Mouse (Mus musculus) CH12.LX (cell line): Measurements from ENCODE around the gene Washc3. TPM values are rescaled to one million over a fixed set of nuclear protein-coding genes. Genes with fewer than 3 reads are reported as not detected.

Experiments used
- DNase-seq: peaks from one replicate; pipeline ENCODE4 v3.0.0-alpha.2; 2013; ENCODE audit errors: extremely low read depth
- H3K27ac ChIP-seq: 2 replicates; pipeline ENCODE4 v1.5.1; 2012; ENCODE audit warnings: low read depth, mild to moderate bottlenecking, control low read depth, moderate library complexity; ENCODE audit not compliant: insufficient read depth
- H3K27me3 ChIP-seq: replicated peaks from 2 replicates; pipeline ENCODE3; 2012; ENCODE audit warnings: inconsistent platforms
- H3K36me3 ChIP-seq, 2 experiments: replicated peaks in 1 of 2; 2 replicates each; pipeline versions ENCODE3 to v1.6.1; 2012; ENCODE audit warnings: inconsistent platforms in 1 of 2, low read length in 1 of 2, mild to moderate bottlenecking in 1 of 2, mixed read lengths in 1 of 2, moderate library complexity in 1 of 2; ENCODE audit not compliant: control insufficient read depth in 1 of 2, insufficient read depth in 1 of 2
- H3K4me1 ChIP-seq, 2 experiments: 2 replicates each; pipeline ENCODE4 v1.6.1; 2012; ENCODE audit warnings: inconsistent platforms in 1 of 2, moderate library complexity in 1 of 2; ENCODE audit not compliant: insufficient read depth in 2 of 2, control insufficient read depth in 1 of 2
- H3K4me2 ChIP-seq: 2 replicates; pipeline ENCODE4 v1.6.1; 2012; ENCODE audit warnings: low read depth, mild to moderate bottlenecking, control low read depth; ENCODE audit not compliant: poor library complexity, insufficient read depth, severe bottlenecking
- H3K4me3 ChIP-seq, 3 experiments: fragments of 150-350 bp in 1 of 3; sonication (generic) in 1 of 3; replicated peaks in 1 of 3; 2 replicates each; pipeline versions ENCODE3 to v1.5.1; 2011 to 2012; ENCODE audit warnings: low read depth in 2 of 3, low read length in 2 of 3, mild to moderate bottlenecking in 2 of 3, moderate library complexity in 2 of 3, control low read depth in 1 of 3, improper control_type of control experiment in 1 of 3, inconsistent platforms in 1 of 3, mixed read lengths in 1 of 3; ENCODE audit not compliant: poor library complexity in 1 of 3
- H3K79me2 ChIP-seq: replicated peaks from 2 replicates; pipeline ENCODE4 v1.6.1; 2012; ENCODE audit warnings: mild to moderate bottlenecking, moderate library complexity; ENCODE audit not compliant: control insufficient read depth, poor library complexity, insufficient read depth, severe bottlenecking; ENCODE audit errors: extremely low read depth
- H3K9ac ChIP-seq: 2 replicates; pipeline ENCODE4 v1.6.1; 2012; ENCODE audit warnings: low read depth, mild to moderate bottlenecking, control low read depth, moderate library complexity; ENCODE audit not compliant: insufficient read depth
- H3K9me3 ChIP-seq: replicated peaks from 2 replicates; pipeline ENCODE3; 2012; ENCODE audit warnings: low read length, inconsistent platforms, mixed read lengths
- BHLHE40 ChIP-seq: IDR thresholded peaks from 2 replicates; pipeline ENCODE4 v1.6.1; 2011; ENCODE audit warnings: mild to moderate bottlenecking, low read depth, low read length, improper control_type of control experiment
- CHD2 ChIP-seq: IDR thresholded peaks from 2 replicates; pipeline ENCODE4 v1.6.1; 2011; ENCODE audit warnings: low read length, improper control_type of control experiment
- CTCF ChIP-seq, 2 experiments: IDR thresholded peaks in 1 of 2; conservative IDR thresholded peaks in 1 of 2; 2 replicates each; pipeline ENCODE4 v1.5.1; 2011 to 2012; ENCODE audit warnings: low read depth in 2 of 2, low read length in 2 of 2, improper control_type of control experiment in 1 of 2, inconsistent platforms in 1 of 2, mild to moderate bottlenecking in 1 of 2, moderate library complexity in 1 of 2
- E2F4 ChIP-seq: IDR thresholded peaks from 2 replicates; pipeline ENCODE4 v1.6.1; 2011; ENCODE audit warnings: low read depth, low read length, improper control_type of control experiment; ENCODE audit not compliant: insufficient replicate concordance
- HCFC1 ChIP-seq: IDR thresholded peaks from 2 replicates; pipeline ENCODE4 v1.6.1; 2012; ENCODE audit warnings: low read depth, mild to moderate bottlenecking, inconsistent platforms, low read length, improper control_type of control experiment
- IRF4 ChIP-seq: IDR thresholded peaks from 2 replicates; pipeline ENCODE4 v1.6.1; 2014; ENCODE audit warnings: low read depth, mild to moderate bottlenecking, inconsistent platforms, low read length, improper control_type of control experiment
- JUN ChIP-seq: IDR thresholded peaks from 2 replicates; pipeline ENCODE4 v1.6.1; 2011; ENCODE audit warnings: low read depth, mild to moderate bottlenecking, low read length, improper control_type of control experiment, moderate library complexity; ENCODE audit not compliant: insufficient read depth
- MAFK ChIP-seq: IDR thresholded peaks from 2 replicates; pipeline ENCODE4 v1.6.1; 2011; ENCODE audit warnings: low read length, improper control_type of control experiment; ENCODE audit not compliant: insufficient replicate concordance
- MAZ ChIP-seq: IDR thresholded peaks from 2 replicates; pipeline ENCODE4 v1.6.1; 2012; ENCODE audit warnings: low read depth, mild to moderate bottlenecking, inconsistent platforms, low read length, improper control_type of control experiment, moderate library complexity
- MEF2A ChIP-seq: IDR thresholded peaks from 2 replicates; pipeline ENCODE4 v1.6.1; 2014; ENCODE audit warnings: low read depth, mild to moderate bottlenecking, inconsistent platforms, low read length, improper control_type of control experiment, borderline replicate concordance
- MXI1 ChIP-seq: IDR thresholded peaks from 2 replicates; pipeline ENCODE4 v1.6.1; 2011; ENCODE audit warnings: mild to moderate bottlenecking, low read depth, low read length, improper control_type of control experiment
- MYC ChIP-seq: IDR thresholded peaks from 2 replicates; pipeline ENCODE4 v1.6.1; 2011; ENCODE audit warnings: low read depth, mild to moderate bottlenecking, improper control_type of control experiment, low read length
- NRF1 ChIP-seq: IDR thresholded peaks from 2 replicates; pipeline ENCODE4 v1.6.1; 2014; ENCODE audit warnings: low read depth, mild to moderate bottlenecking, inconsistent platforms, low read length, improper control_type of control experiment, moderate library complexity
- RAD21 ChIP-seq: IDR thresholded peaks from 2 replicates; pipeline ENCODE4 v1.6.1; 2011; ENCODE audit warnings: low read depth, mild to moderate bottlenecking, low read length, improper control_type of control experiment, moderate library complexity
- RCOR1 ChIP-seq: conservative IDR thresholded peaks from 2 replicates; pipeline ENCODE4 v1.6.1; 2012; ENCODE audit warnings: low read depth, mild to moderate bottlenecking, inconsistent platforms, low read length, improper control_type of control experiment
- TBP ChIP-seq: conservative IDR thresholded peaks from 2 replicates; pipeline ENCODE4 v1.6.1; 2011; ENCODE audit warnings: low read depth, low read length, improper control_type of control experiment
- USF1 ChIP-seq: IDR thresholded peaks from 2 replicates; pipeline ENCODE4 v1.6.1; 2014; ENCODE audit warnings: low read depth, mild to moderate bottlenecking, inconsistent platforms, low read length, improper control_type of control experiment
- USF2 ChIP-seq: conservative IDR thresholded peaks from 2 replicates; pipeline ENCODE4 v1.6.1; 2011; ENCODE audit warnings: low read depth, low read length, improper control_type of control experiment
- ZC3H11A ChIP-seq: IDR thresholded peaks from 2 replicates; pipeline ENCODE4 v1.6.1; 2012; ENCODE audit warnings: low read depth, mild to moderate bottlenecking, inconsistent platforms, low read length, improper control_type of control experiment
- ZKSCAN1 ChIP-seq: IDR thresholded peaks from 2 replicates; pipeline ENCODE4 v1.6.1; 2012; ENCODE audit warnings: low read depth, inconsistent platforms, low read length, improper control_type of control experiment, borderline replicate concordance
- ZMIZ1 ChIP-seq: IDR thresholded peaks from 2 replicates; pipeline ENCODE4 v1.6.1; 2012; ENCODE audit warnings: low read depth, mild to moderate bottlenecking, inconsistent platforms, low read length, improper control_type of control experiment
- dilution Hi-C: fragments of 300-500 bp; cut with MboI; formaldehyde crosslinking; loops from 2 replicates; pipeline ENCODE4 v1.14.3; 2020; ENCODE audit warnings: low sequenced_read_pairs; ENCODE audit not compliant: extremely low pct_unique_long_range_greater_than_20kb, extremely low pct_ligation_motif_present
- in situ Hi-C: fragments of 300-500 bp; cut with MboI; formaldehyde crosslinking; loops from 3 replicates; pipeline ENCODE4 v1.14.3; 2019; ENCODE audit warnings: low sequenced_read_pairs, low pct_ligation_motif_present, low pct_unique_long_range_greater_than_20kb, mixed read lengths
- polyA plus RNA-seq: library from polyadenylated mRNA; unstranded; fragments of >175 nt; gene quantifications from 2 replicates; pipeline ENCODE4 v1.2.1, GENCODE M21; 2012; ENCODE audit warnings: low read depth; ENCODE audit not compliant: insufficient read length
- total RNA-seq, 2 experiments: library from RNA; depleted of rRNA; stranded (reverse); fragments of 300-350 nt in 1 of 2; fragments of >200 nt in 1 of 2; gene quantifications; 2 replicates each; pipeline ENCODE4 v1.2.3; 2012 to 2014

Gene Washc3
- total and polyA plus RNA-seq, 3 experiments, result 65.4 to 134 (median 71.8) TPM

GRCm38 (mm10) chr10:88202581-88202980 lies 1.7 kb downstream of the Washc3 start:
- no peaks in the 10 kb centered on the region for H3K27me3 ChIP-seq
- H3K36me3 ChIP-seq, result peaks cover 11 to 34% of the 10 kb centered on the region in 2 experiments
- DNase-seq, result no peak
- no peak overlapping the region for H3K4me3 ChIP-seq
- in situ Hi-C loops, result no loop called here
- no peak overlapping the region for H3K27ac ChIP-seq
- no peak overlapping the region for H3K4me2 ChIP-seq
- TF ChIP-seq ZMIZ1, result no peak
- TF ChIP-seq RAD21, result no peak
- no peak for TF ChIP-seq HCFC1
- no peak for TF ChIP-seq CHD2
- TF ChIP-seq USF1, result no peak
- no peak for TF ChIP-seq NRF1
- TF ChIP-seq, all 38 proteins: peak for 0
- Histone ChIP-seq H3K9ac (no peak overlapping the region), H3K4me1 (peaks cover 2 to 17% of the 10 kb centered on the region in 2 experiments; a peak in 2 of 4 replicates), H3K9me3 (no peaks in the 10 kb centered on the region), H3K79me2 (0 out of 2 replicates have a peak, but pooled peaks cover 3% of the 10 kb centered on the region)
- dilution Hi-C loops, result no loop called here

GRCm38 (mm10) chr10:88203236-88203635 lies 2.3 kb downstream of the Washc3 start:
- TF ChIP-seq NRF1 (no peak), BHLHE40 (no peak), RCOR1 (no peak), USF1 (no peak), MAFK (no peak), CHD2 (no peak), ZKSCAN1 (no peak), JUN (no peak), E2F4 (no peak), MYC (no peak), IRF4 (no peak), CTCF (conservative IDR thresholded peaks at IDR 0.05 in 1 of 2, IDR thresholded peaks at IDR 0.05 in 1 of 2; ENCODE audit: low read depth in 2 of 2, low read length in 2 of 2) (no peak), MEF2A (no peak), MAZ (no peak), ZC3H11A (no peak), TBP (no peak), USF2 (no peak), MXI1 (no peak)
- Histone ChIP-seq H3K4me1 (peaks cover 2 to 17% of the 10 kb centered on the region in 2 experiments; a peak in 2 of 4 replicates), H3K36me3 (peaks cover 11 to 37% of the 10 kb centered on the region in 2 experiments), H3K9ac (no peak overlapping the region), H3K79me2 (0 out of 2 replicates have a peak, but pooled peaks cover 3% of the 10 kb centered on the region), H3K9me3 (no peaks in the 10 kb centered on the region), H3K4me3 (no peak overlapping the region), H3K27me3 (no peaks in the 10 kb centered on the region), H3K4me2 (no peak overlapping the region), H3K27ac (no peak overlapping the region)
- in situ Hi-C loops (no loop called here), dilution Hi-C loops (no loop called here)
- no peak for DNase-seq
